Mouse (Mus musculus) C2C12 (cell line): ENCODE results near the gene Syne2. TPM values are rescaled to one million over a fixed set of nuclear protein-coding genes. Genes with fewer than 3 reads are reported as not detected.

Experiments
- H3K27me3 ChIP-seq: one replicate; pipeline ENCODE4 v1.6.1; 2011; ENCODE audit not compliant: control insufficient read depth, insufficient read depth, insufficient read length
- H3K36me3 ChIP-seq: one replicate; pipeline ENCODE4 v1.6.1; 2011; ENCODE audit not compliant: control insufficient read depth, insufficient read depth
- H3K4me3 ChIP-seq: one replicate; pipeline ENCODE4 v1.5.1; 2011; ENCODE audit warnings: mild to moderate bottlenecking, control low read depth; ENCODE audit not compliant: poor library complexity, insufficient read depth, severe bottlenecking
- H3K79me2 ChIP-seq: one replicate; pipeline ENCODE4 v1.6.1; 2011; ENCODE audit not compliant: control insufficient read depth, insufficient read depth
- H3K79me3 ChIP-seq: one replicate; pipeline ENCODE4 v1.6.1; 2011; ENCODE audit warnings: low read depth, control low read depth
- H3ac ChIP-seq: one replicate; pipeline ENCODE3; 2011; ENCODE audit warnings: low read depth; ENCODE audit not compliant: control insufficient read depth, insufficient read length
- CEBPB ChIP-seq: IDR thresholded peaks from one replicate; pipeline ENCODE4 v1.6.1; 2011; ENCODE audit warnings: low read depth, mild to moderate bottlenecking, control low read depth, moderate library complexity
- CTCF ChIP-seq: IDR thresholded peaks from one replicate; pipeline ENCODE4 v1.5.1; 2011; ENCODE audit not compliant: control insufficient read depth, insufficient read depth, insufficient read length
- FOSL1 ChIP-seq: IDR thresholded peaks from one replicate; pipeline ENCODE4 v1.8.0; 2011; ENCODE audit warnings: mild to moderate bottlenecking, low read length; ENCODE audit not compliant: poor library complexity, insufficient read depth, severe bottlenecking
- MAX ChIP-seq: IDR thresholded peaks from one replicate; pipeline ENCODE4 v1.6.1; 2011; ENCODE audit warnings: mild to moderate bottlenecking, control low read depth
- MYOD1 ChIP-seq: IDR thresholded peaks from one replicate; pipeline ENCODE4 v1.6.1; 2011; ENCODE audit warnings: low read depth; ENCODE audit not compliant: control insufficient read depth, insufficient read length
- MYOG ChIP-seq: IDR thresholded peaks from one replicate; pipeline ENCODE4 v1.6.1; 2011; ENCODE audit not compliant: control insufficient read depth, insufficient read length; ENCODE audit errors: extremely low read depth
- USF1 ChIP-seq: IDR thresholded peaks from one replicate; pipeline ENCODE4 v1.6.1; 2011; ENCODE audit warnings: low read depth, mild to moderate bottlenecking, control low read depth, moderate library complexity
- polyA plus RNA-seq: library from polyadenylated mRNA; unstranded; fragments of >200 nt; fragmentation: generic; extraction: Trizol; gene quantifications from one replicate; pipeline ENCODE4 v1.2.1, GENCODE M21; 2012; ENCODE audit warnings: missing spikeins

Gene Syne2
- polyA plus RNA-seq, 1 experiment: 5.3 TPM

- Histone ChIP-seq H3ac (no peak overlapping the region), H3K4me3 (no peak overlapping the region), H3K79me2 (no peaks in the 10 kb centered on the region), H3K27me3 (no peaks in the 10 kb centered on the region), H3K79me3 (no peaks in the 10 kb centered on the region), H3K36me3 (no peaks in the 10 kb centered on the region)
- TF ChIP-seq USF1 (no peak), FOSL1 (no peak), CTCF (no peak), MYOG (no peak), CEBPB (no peak), MAX (no peak), MYOD1 (no peak)
Observed at GRCm38 (mm10) chr12:75855051-75855453, 37.1 kb downstream of the Syne2 start.

- Histone ChIP-seq H3K27me3 (no peaks in the 10 kb centered on the region), H3ac (no peak overlapping the region), H3K4me3 (no peak overlapping the region), H3K79me2 (no peaks in the 10 kb centered on the region), H3K79me3 (no peaks in the 10 kb centered on the region), H3K36me3 (no peaks in the 10 kb centered on the region)
- TF ChIP-seq MYOG (no peak), CTCF (no peak), MAX (no peak), USF1 (no peak), MYOD1 (no peak), CEBPB (no peak), FOSL1 (no peak)
Observed at GRCm38 (mm10) chr12:75855621-75856020, 37.7 kb downstream of the Syne2 start.

GRCm38 (mm10) chr12:75856096-75856868 is 38.3 kb downstream of the Syne2 start:
- no peaks in the 10 kb centered on the region for H3K27me3 ChIP-seq
- H3K79me2 ChIP-seq: no peaks in the 10 kb centered on the region
- H3K79me3 ChIP-seq: no peaks in the 10 kb centered on the region

GRCm38 (mm10) chr12:75859936-75860335 is 42.0 kb downstream of the Syne2 start:
- H3K79me2 ChIP-seq: no peaks in the 10 kb centered on the region
- H3K36me3 ChIP-seq: no peaks in the 10 kb centered on the region
- no peak overlapping the region for H3ac ChIP-seq
- TF ChIP-seq CEBPB: no peak
- no peak for TF ChIP-seq MAX
- TF ChIP-seq CTCF: no peak
- TF ChIP-seq USF1: no peak
- no peak for TF ChIP-seq FOSL1
- no peak for TF ChIP-seq MYOD1
- TF ChIP-seq MYOG: no peak
- no peaks in the 10 kb centered on the region for H3K79me3 ChIP-seq
- no peak overlapping the region for H3K4me3 ChIP-seq
- H3K27me3 ChIP-seq: no peaks in the 10 kb centered on the region

More at GRCm38 (mm10) chr12:75856096-75856868, 38.3 kb downstream of the Syne2 start:
- no peaks in the 10 kb centered on the region for H3K36me3 ChIP-seq
- H3K4me3 ChIP-seq: no peak overlapping the region
- H3ac ChIP-seq: no peak overlapping the region
- TF ChIP-seq MAX: no peak
- TF ChIP-seq CTCF: no peak
- TF ChIP-seq USF1: no peak

GRCm38 (mm10) chr12:75860843-75861242 is 42.9 kb downstream of the Syne2 start:
- H3ac ChIP-seq: no peak overlapping the region
- TF ChIP-seq CTCF (no peak), FOSL1 (no peak), MAX (no peak), USF1 (no peak), MYOD1 (no peak), CEBPB (no peak), MYOG (no peak)
- H3K79me2 ChIP-seq: no peaks in the 10 kb centered on the region
- H3K4me3 ChIP-seq: no peak overlapping the region
- no peaks in the 10 kb centered on the region for H3K79me3 ChIP-seq
- H3K36me3 ChIP-seq: no peaks in the 10 kb centered on the region
- no peaks in the 10 kb centered on the region for H3K27me3 ChIP-seq

GRCm38 (mm10) chr12:75865166-75865565 is 47.2 kb downstream of the Syne2 start:
- TF ChIP-seq CEBPB (no peak), MAX (no peak), CTCF (no peak), MYOG (no peak), FOSL1 (no peak), USF1 (no peak), MYOD1 (no peak)

More at GRCm38 (mm10) chr12:75865166-75865565, 47.2 kb downstream of the Syne2 start:
- no peak overlapping the region for H3K4me3 ChIP-seq
- H3K79me3 ChIP-seq: no peaks in the 10 kb centered on the region
- H3K36me3 ChIP-seq: no peaks in the 10 kb centered on the region
- no peaks in the 10 kb centered on the region for H3K79me2 ChIP-seq
- no peak overlapping the region for H3ac ChIP-seq
- H3K27me3 ChIP-seq: no peaks in the 10 kb centered on the region
